Mouse (Mus musculus) myocyte (in vitro differentiated cells): ENCODE results near the gene Clec11a.

ENCODE experiments used
- CEBPB ChIP-seq: IDR thresholded peaks from 2 replicates; pipeline ENCODE4 v1.6.1; 2011; ENCODE audit warnings: mild to moderate bottlenecking, moderate library complexity; ENCODE audit not compliant: poor library complexity, insufficient read depth, severe bottlenecking
- E2F4 ChIP-seq: IDR thresholded peaks from one replicate; pipeline ENCODE4 v1.6.1; 2011; ENCODE audit warnings: mild to moderate bottlenecking, control low read depth, moderate library complexity; ENCODE audit not compliant: insufficient read depth
- MAX ChIP-seq: IDR thresholded peaks from one replicate; pipeline ENCODE4 v1.6.1; 2011; ENCODE audit warnings: low read depth, mild to moderate bottlenecking, control low read depth
- MYOD1 ChIP-seq, 3 experiments: IDR thresholded peaks; one replicate each; pipeline ENCODE4 v1.6.1; 2011; ENCODE audit warnings: control low read depth in 2 of 3, low read depth in 2 of 3, mild to moderate bottlenecking in 2 of 3, moderate library complexity in 1 of 3; ENCODE audit not compliant: insufficient read length in 2 of 3, control insufficient read depth in 1 of 3
- POLR2A ChIP-seq: IDR thresholded peaks from one replicate; pipeline ENCODE4 v1.6.1; 2011; ENCODE audit warnings: low read depth, mild to moderate bottlenecking, control low read depth, moderate library complexity; ENCODE audit not compliant: insufficient read length
- POLR2AphosphoS2 ChIP-seq: IDR thresholded peaks from one replicate; pipeline ENCODE4 v1.6.1; 2011; ENCODE audit warnings: low read depth, control low read depth; ENCODE audit not compliant: insufficient read length
- SRF ChIP-seq: IDR thresholded peaks from one replicate; pipeline ENCODE4 v1.6.1; 2011; ENCODE audit warnings: low read depth; ENCODE audit not compliant: control insufficient read depth, insufficient read length
- TCF12 ChIP-seq: IDR thresholded peaks from one replicate; pipeline ENCODE4 v1.6.1; 2011; ENCODE audit warnings: mild to moderate bottlenecking, control low read depth; ENCODE audit not compliant: poor library complexity, insufficient read depth, severe bottlenecking
- TCF3 ChIP-seq: IDR thresholded peaks from one replicate; pipeline ENCODE4 v1.6.1; 2011; ENCODE audit warnings: low read depth, control low read depth; ENCODE audit not compliant: insufficient read length
- USF1 ChIP-seq: IDR thresholded peaks from one replicate; pipeline ENCODE4 v1.6.1; 2011; ENCODE audit warnings: low read depth, mild to moderate bottlenecking, control low read depth, moderate library complexity

DNA sequence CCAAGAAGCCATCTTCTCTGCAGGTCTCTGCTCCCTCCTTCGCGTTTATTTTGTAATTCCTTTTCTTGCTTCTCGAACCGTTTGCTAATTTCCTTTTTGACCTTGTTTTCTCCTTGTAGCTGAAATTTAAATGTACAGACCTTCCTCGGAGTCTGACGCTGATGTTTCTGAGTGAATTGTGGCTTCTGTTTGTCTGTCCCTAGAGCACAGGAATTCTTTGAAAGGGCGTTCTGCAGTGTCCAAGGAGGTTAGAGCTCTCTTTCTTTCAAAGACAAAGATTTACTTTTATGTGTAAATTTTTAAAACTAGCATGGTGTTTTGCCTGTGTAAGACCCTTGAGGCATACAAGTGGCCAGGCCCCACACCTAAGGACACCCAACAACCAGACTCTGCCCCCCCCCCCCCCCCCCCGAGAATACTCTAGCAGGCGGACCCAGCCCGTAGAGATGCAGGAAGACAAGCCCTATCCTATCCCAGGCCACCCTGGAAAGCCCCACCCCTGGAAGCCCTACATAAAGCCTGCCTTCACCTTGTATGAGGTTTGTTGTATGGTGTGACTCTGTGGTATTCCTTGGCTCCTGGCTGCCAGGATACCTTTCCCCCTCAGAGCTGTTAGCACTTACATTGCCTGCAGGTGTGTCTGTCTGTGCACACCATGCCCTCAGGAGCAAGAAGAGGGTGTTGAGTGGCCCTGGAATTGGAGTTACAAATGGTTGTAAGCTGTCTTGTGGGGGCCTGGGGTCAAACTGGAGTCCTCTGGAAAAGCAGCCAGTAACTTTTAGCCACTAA is 30.0 kb downstream of the Clec11a start:
- TF ChIP-seq POLR2A = no peak
- no peak for TF ChIP-seq TCF3
- TF ChIP-seq MYOD1 (IDR thresholded peaks at IDR 0.05; ENCODE audit: control insufficient read depth in 1 of 3, insufficient read length in 2 of 3, low read depth in 2 of 3) = no peak
- no peak for TF ChIP-seq E2F4
- TF ChIP-seq MAX = no peak
- TF ChIP-seq TCF12 = no peak
- no peak for TF ChIP-seq CEBPB
- no peak for TF ChIP-seq USF1
- TF ChIP-seq POLR2AphosphoS2 = no peak
- TF ChIP-seq SRF = no peak
